Mouse (Mus musculus) brain, embryonic 14.5 days (tissue): ENCODE data around the gene Car12.

Experiments
- CTCF ChIP-seq: fragments of 200-500 bp; IDR thresholded peaks from 2 replicates; pipeline ENCODE4 v1.5.1; 2012; ENCODE audit warnings: inconsistent platforms, mild to moderate bottlenecking, moderate library complexity, borderline replicate concordance; ENCODE audit not compliant: insufficient read depth, insufficient read length; ENCODE audit errors: extremely low read depth
- POLR2A ChIP-seq: fragments of 200-500 bp; IDR thresholded peaks from 2 replicates; pipeline ENCODE4 v1.6.1; 2012; ENCODE audit warnings: mild to moderate bottlenecking, inconsistent platforms, borderline replicate concordance; ENCODE audit not compliant: poor library complexity, insufficient read depth, insufficient read length, severe bottlenecking; ENCODE audit errors: extremely low read depth

- TF ChIP-seq POLR2A (no peak), CTCF (no peak)
These were observed 30.7 kb upstream of the Car12 start for GRCm38 (mm10) chr9:66682822-66683221.
